Mouse (Mus musculus): Measurements from ENCODE around the gene Qrich2. TPM values are rescaled to one million over a fixed set of nuclear protein-coding genes. Genes with fewer than 3 reads are reported as not detected.

Gene Qrich2
- polyA plus RNA-seq, 1 experiment from 2014 or later, result 0.31 TPM

DNA sequence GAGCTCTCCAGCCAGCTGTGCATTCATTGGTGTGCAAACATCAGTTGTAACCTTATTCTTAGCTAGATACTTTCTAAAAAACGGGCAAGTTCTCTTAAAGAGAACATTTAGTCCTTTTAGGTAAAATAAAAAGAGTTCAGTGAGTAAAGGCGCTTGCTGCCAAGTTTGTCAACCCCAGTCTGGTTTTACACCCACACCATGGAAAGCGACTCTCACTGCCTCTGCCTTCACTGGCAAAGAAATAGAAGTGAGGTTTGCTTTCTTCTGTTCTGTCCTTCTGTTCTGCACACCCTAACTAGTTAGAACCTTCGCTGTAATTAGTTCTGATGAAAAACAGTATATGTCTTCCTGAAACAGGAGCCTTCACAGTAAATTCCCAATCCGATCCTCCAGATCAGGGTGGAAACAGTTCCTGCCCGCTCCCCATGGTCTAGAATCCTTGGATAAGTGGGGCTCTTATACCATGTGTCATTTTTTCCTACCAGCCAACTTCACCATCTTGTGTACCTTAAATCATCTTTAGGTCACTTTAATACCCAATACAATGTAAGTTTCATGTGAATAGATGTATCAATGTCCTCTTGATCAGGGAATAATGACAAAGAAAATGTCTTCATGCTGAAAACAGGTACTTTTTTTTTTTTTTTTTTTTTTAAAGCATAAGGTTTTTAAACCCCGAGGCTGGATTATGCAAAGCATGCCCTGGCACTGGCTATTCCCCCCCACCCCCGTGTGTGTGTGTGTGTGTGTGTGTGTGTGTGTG lies 33.3 kb downstream of the Qrich2 start:
- H3K9ac ChIP-seq (ENCODE audit: low read depth, low read length), result peak overlapping the region; percentile 24; the same call in 1 of the 2 replicates
- H3K4me1 ChIP-seq (ENCODE audit: control insufficient read depth, insufficient read depth, low read length), result peaks cover 46% of the 10 kb centered on the region
- H3K9me3 ChIP-seq (replicated peaks; ENCODE audit: control insufficient read depth, low read length), result no peaks in the 10 kb centered on the region
- no peak overlapping the region for H3K27ac ChIP-seq (ENCODE audit: low read depth, low read length)
- ATAC-seq (replicated peaks; ENCODE audit: insufficient number of reproducible peaks, low FRiP score, low TSS enrichment), result no peak
- H3K36me3 ChIP-seq (ENCODE audit: control insufficient read depth, insufficient read depth, low read length), result 0 out of 2 replicates have a peak, but pooled peaks cover 3% of the 10 kb centered on the region
- H3K4me3 ChIP-seq (ENCODE audit: low read depth, low read length), result no peak overlapping the region
- no peaks in the 10 kb centered on the region for H3K27me3 ChIP-seq (ENCODE audit: control insufficient read depth, insufficient read depth, low read length)
- H3K4me2 ChIP-seq, result peak overlapping the region; percentile 83
- 67% methylated on average over 8 of the region's 8 CpGs for WGBS (ENCODE audit: insufficient replicate concordance)

GRCm38 (mm10) chr11:116432127-116432526 lies 33.9 kb downstream of the Qrich2 start:
- H3K27me3 ChIP-seq (ENCODE audit: control insufficient read depth, insufficient read depth, low read length), result no peaks in the 10 kb centered on the region
- no peak overlapping the region for H3K27ac ChIP-seq (ENCODE audit: low read depth, low read length)
- no peak overlapping the region for H3K4me3 ChIP-seq (ENCODE audit: low read depth, low read length)
- no peaks in the 10 kb centered on the region for H3K36me3 ChIP-seq (ENCODE audit: control insufficient read depth, insufficient read depth, low read length)
- ATAC-seq (replicated peaks; ENCODE audit: insufficient number of reproducible peaks, low FRiP score, low TSS enrichment), result no peak
- H3K4me2 ChIP-seq, result no peak overlapping the region
- no peaks in the 10 kb centered on the region for H3K9me3 ChIP-seq (replicated peaks; ENCODE audit: control insufficient read depth, low read length)
- WGBS (ENCODE audit: insufficient replicate concordance), result 50% methylated on average over 6 of the region's 6 CpGs
- H3K4me1 ChIP-seq (ENCODE audit: control insufficient read depth, insufficient read depth, low read length), result peaks cover 41% of the 10 kb centered on the region
- H3K9ac ChIP-seq (ENCODE audit: low read depth, low read length), result no peak overlapping the region

- Histone ChIP-seq H3K4me3 (ENCODE audit: low read depth, low read length) (no peak overlapping the region), H3K9ac (ENCODE audit: low read depth, low read length) (no peak overlapping the region), H3K4me1 (ENCODE audit: control insufficient read depth, insufficient read depth, low read length) (peaks cover 35% of the 10 kb centered on the region), H3K4me2 (peak overlapping the region; percentile 46), H3K27ac (ENCODE audit: low read depth, low read length) (no peak overlapping the region), H3K9me3 (replicated peaks; ENCODE audit: control insufficient read depth, low read length) (no peaks in the 10 kb centered on the region), H3K27me3 (ENCODE audit: control insufficient read depth, insufficient read depth, low read length) (no peaks in the 10 kb centered on the region), H3K36me3 (ENCODE audit: control insufficient read depth, insufficient read depth, low read length) (no peaks in the 10 kb centered on the region)
- no peak for ATAC-seq (replicated peaks; ENCODE audit: insufficient number of reproducible peaks, low FRiP score, low TSS enrichment)
- 48% methylated on average over 11 of the region's 11 CpGs for WGBS (ENCODE audit: insufficient replicate concordance)
Observed at GRCm38 (mm10) chr11:116431428-116432077, 34.5 kb downstream of the Qrich2 start.

- ATAC-seq (replicated peaks; ENCODE audit: insufficient number of reproducible peaks, low FRiP score, low TSS enrichment), result no peak
Observed at GRCm38 (mm10) chr11:116430723-116431427, 35.2 kb downstream of the Qrich2 start.

GRCm38 (mm10) chr11:116429862-116430613 lies 36.0 kb downstream of the Qrich2 start:
- H3K4me1 ChIP-seq (ENCODE audit: control insufficient read depth, insufficient read depth, low read length), result peaks cover 20% of the 10 kb centered on the region
- no peak for ATAC-seq (replicated peaks; ENCODE audit: insufficient number of reproducible peaks, low FRiP score, low TSS enrichment)
- H3K27me3 ChIP-seq (ENCODE audit: control insufficient read depth, insufficient read depth, low read length), result no peaks in the 10 kb centered on the region
- peak overlapping the region; percentile 17; the same call in 1 of the 2 replicates for H3K9ac ChIP-seq (ENCODE audit: low read depth, low read length)
- H3K4me3 ChIP-seq (ENCODE audit: low read depth, low read length), result no peak overlapping the region
- no peak overlapping the region for H3K27ac ChIP-seq (ENCODE audit: low read depth, low read length)
- H3K9me3 ChIP-seq (replicated peaks; ENCODE audit: control insufficient read depth, low read length), result no peaks in the 10 kb centered on the region
- H3K36me3 ChIP-seq (ENCODE audit: control insufficient read depth, insufficient read depth, low read length), result no peaks in the 10 kb centered on the region
- WGBS (ENCODE audit: insufficient replicate concordance), result 78% methylated on average over 9 of the region's 9 CpGs
- peak overlapping the region; percentile 46; the same call in 1 of the 2 replicates for H3K4me2 ChIP-seq

More at GRCm38 (mm10) chr11:116430723-116431427, 35.2 kb downstream of the Qrich2 start:
- no peaks in the 10 kb centered on the region for H3K27me3 ChIP-seq (ENCODE audit: control insufficient read depth, insufficient read depth, low read length)
- H3K4me3 ChIP-seq (ENCODE audit: low read depth, low read length), result no peak overlapping the region
- H3K36me3 ChIP-seq (ENCODE audit: control insufficient read depth, insufficient read depth, low read length), result no peaks in the 10 kb centered on the region
- H3K4me1 ChIP-seq (ENCODE audit: control insufficient read depth, insufficient read depth, low read length), result peaks cover 28% of the 10 kb centered on the region
- no peaks in the 10 kb centered on the region for H3K9me3 ChIP-seq (replicated peaks; ENCODE audit: control insufficient read depth, low read length)
- H3K4me2 ChIP-seq, result peak overlapping the region; percentile 46
- WGBS (ENCODE audit: insufficient replicate concordance), result 25% methylated on average over 22 of the region's 22 CpGs
- H3K9ac ChIP-seq (ENCODE audit: low read depth, low read length), result no peak overlapping the region
- peak overlapping the region; percentile 19; the same call in 1 of the 2 replicates for H3K27ac ChIP-seq (ENCODE audit: low read depth, low read length)

GRCm38 (mm10) chr11:116428872-116429859 lies 36.9 kb downstream of the Qrich2 start:
- H3K36me3 ChIP-seq (ENCODE audit: control insufficient read depth, insufficient read depth, low read length), result no peaks in the 10 kb centered on the region
- H3K4me1 ChIP-seq (ENCODE audit: control insufficient read depth, insufficient read depth, low read length), result peaks cover 20% of the 10 kb centered on the region
- H3K4me3 ChIP-seq (ENCODE audit: low read depth, low read length), result no peak overlapping the region
- 35% methylated on average over 13 of the region's 13 CpGs for WGBS (ENCODE audit: insufficient replicate concordance)
- no peaks in the 10 kb centered on the region for H3K27me3 ChIP-seq (ENCODE audit: control insufficient read depth, insufficient read depth, low read length)
- H3K9ac ChIP-seq (ENCODE audit: low read depth, low read length), result peak overlapping the region; percentile 17; the same call in 1 of the 2 replicates
- peak overlapping the region; percentile 3; the same call in 1 of the 2 replicates for H3K4me2 ChIP-seq
- no peak for ATAC-seq (replicated peaks; ENCODE audit: insufficient number of reproducible peaks, low FRiP score, low TSS enrichment)
- no peak overlapping the region for H3K27ac ChIP-seq (ENCODE audit: low read depth, low read length)
- no peaks in the 10 kb centered on the region for H3K9me3 ChIP-seq (replicated peaks; ENCODE audit: control insufficient read depth, low read length)

DNA sequence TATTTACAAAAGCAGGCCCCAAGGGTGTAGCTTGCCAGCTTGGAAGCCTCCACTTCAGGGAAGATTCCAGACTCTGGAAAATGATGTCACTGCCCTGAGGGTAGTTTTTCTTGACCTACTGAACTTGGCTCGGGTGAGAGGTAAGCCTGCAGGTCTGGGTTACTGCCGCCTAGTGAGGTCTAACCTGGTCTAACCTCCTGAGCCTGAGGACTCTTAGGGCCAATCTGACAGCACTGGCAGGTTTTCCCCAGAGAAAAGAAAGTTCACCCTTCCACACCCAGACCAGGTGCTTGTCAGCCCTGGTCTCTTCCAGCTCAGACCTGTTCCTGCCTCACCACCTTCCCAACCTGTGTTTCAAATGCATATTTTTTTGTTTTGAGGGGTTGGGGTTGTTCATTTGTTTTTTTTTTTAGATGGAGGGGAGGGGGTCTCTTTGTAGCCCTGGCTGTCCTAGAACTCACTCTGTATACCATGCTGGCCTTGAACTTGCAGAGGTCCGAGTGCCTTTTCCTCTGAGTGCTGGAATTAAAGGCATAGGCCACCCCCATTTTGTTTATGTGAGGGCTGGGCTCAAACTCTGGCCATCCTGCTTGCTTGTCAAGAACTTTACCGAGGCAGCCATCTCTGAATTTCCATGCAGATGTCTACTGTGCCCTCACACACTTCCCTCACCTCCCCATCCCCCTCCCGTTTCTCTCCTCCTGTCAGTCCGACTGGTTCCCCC lies 39.0 kb downstream of the Qrich2 start:
- Histone ChIP-seq H3K4me2 (no peak overlapping the region), H3K27me3 (ENCODE audit: control insufficient read depth, insufficient read depth, low read length) (no peaks in the 10 kb centered on the region), H3K4me3 (ENCODE audit: low read depth, low read length) (no peak overlapping the region), H3K4me1 (ENCODE audit: control insufficient read depth, insufficient read depth, low read length) (peaks cover 20% of the 10 kb centered on the region), H3K9ac (ENCODE audit: low read depth, low read length) (no peak overlapping the region), H3K27ac (ENCODE audit: low read depth, low read length) (no peak overlapping the region), H3K36me3 (ENCODE audit: control insufficient read depth, insufficient read depth, low read length) (no peaks in the 10 kb centered on the region), H3K9me3 (replicated peaks; ENCODE audit: control insufficient read depth, low read length) (no peaks in the 10 kb centered on the region)
- WGBS (ENCODE audit: insufficient replicate concordance), result 69% methylated on average over 6 of the region's 6 CpGs
- ATAC-seq (replicated peaks; ENCODE audit: insufficient number of reproducible peaks, low FRiP score, low TSS enrichment), result no peak

Data from heart, embryonic 11.5 days (tissue).